Comparison of ENCODE assay signal across 1 mouse cellular context in genomic region chr13:21198313-21198712, GRCm38 (mm10).
TF ChIP-seq lines count a peak whose summit lies in the region.

No protein-coding gene starts in this region.

TF ChIP-seq in CH12.LX, 34 proteins besides CTCF, POLR2A, EP300 and RAD21 (continued from another document):
- no peak for TF ChIP-seq JUN (IDR thresholded peaks at IDR 0.05; ENCODE audit: insufficient read depth, low read depth, low read length)
- TF ChIP-seq NRF1 (IDR thresholded peaks at IDR 0.05; ENCODE audit: low read depth, low read length): no peak
- TF ChIP-seq MYC (IDR thresholded peaks at IDR 0.05; ENCODE audit: low read depth, low read length): no peak
- TF ChIP-seq PAX5 (IDR thresholded peaks at IDR 0.05; ENCODE audit: low read length): no peak
- no peak for TF ChIP-seq MAZ (IDR thresholded peaks at IDR 0.05; ENCODE audit: low read depth, low read length)
- no peak for TF ChIP-seq ETS1 (conservative IDR thresholded peaks at IDR 0.05; ENCODE audit: low read depth, low read length)
- TF ChIP-seq ZC3H11A (IDR thresholded peaks at IDR 0.05; ENCODE audit: low read depth, low read length): no peak
- no peak for TF ChIP-seq CHD2 (IDR thresholded peaks at IDR 0.05; ENCODE audit: low read length)
